Mouse (Mus musculus) regulatory T cell (primary cell): Measurements from ENCODE around the gene Rfwd3.
"Not testable (repeated sequence)": the region's sequence is repeated elsewhere in the genome, so short reads cannot be mapped to it uniquely, and the experiment has no call there.

Experiments
- in situ Hi-C: fragments of 300-600 bp; cut with MboI, MseI; formaldehyde crosslinking; loops from one replicate; pipeline ENCODE4 v1.15.1; 2025; ENCODE audit warnings: high pct_unique_total_duplicates

Rfwd3 gene

GRCm38 (mm10) chr8:111299821-111300568 lies at the start of gene Rfwd3:
TSS of gene Rfwd3 (minus strand) at chr8:111300222.
- in situ Hi-C loops = no loop called here

- in situ Hi-C loops = loop anchor here (10.0 kb wide), 1 partner anchor 282 kb away; no protein-coding TSS in a partner anchor
Measured at GRCm38 (mm10) chr8:111343225-111343624, 43.2 kb upstream of the Rfwd3 start.

GRCm38 (mm10) chr8:111340186-111340585 lies 40.2 kb upstream of the Rfwd3 start:
- in situ Hi-C loops = loop anchor here (10.0 kb wide), 1 partner anchor 285 kb away; no protein-coding TSS in a partner anchor

GRCm38 (mm10) chr8:111338370-111339208 lies 38.6 kb upstream of the Rfwd3 start:
- in situ Hi-C loops = no loop called here

- in situ Hi-C loops = no loop called here
Measured at GRCm38 (mm10) chr8:111337890-111338347, 37.9 kb upstream of the Rfwd3 start, which contains the start of gene Mlkl. TSS of gene Mlkl (minus strand) at chr8:111338177.

- in situ Hi-C loops = no loop called here
Measured at GRCm38 (mm10) chr8:111337311-111337889, 37.4 kb upstream of the Rfwd3 start.

- in situ Hi-C loops = no loop called here
Measured at GRCm38 (mm10) chr8:111336692-111337091, 36.7 kb upstream of the Rfwd3 start.

- in situ Hi-C loops = no loop called here
Measured at GRCm38 (mm10) chr8:111325222-111325790, 25.3 kb upstream of the Rfwd3 start.

GRCm38 (mm10) chr8:111314729-111315128 lies 14.7 kb upstream of the Rfwd3 start:
- in situ Hi-C loops = loop anchor here (10.0 kb wide), 1 partner anchor 320 kb away; the partner anchor contains the start of gene Ldhd

- in situ Hi-C loops = loop anchor here (10.0 kb wide), 1 partner anchor 321 kb away; the partner anchor contains the start of gene Ldhd
Measured at GRCm38 (mm10) chr8:111313961-111314360, 13.9 kb upstream of the Rfwd3 start.

GRCm38 (mm10) chr8:111312758-111313162 lies 12.7 kb upstream of the Rfwd3 start:
- in situ Hi-C loops = loop anchor here (10.0 kb wide), 1 partner anchor 322 kb away; the partner anchor contains the start of gene Ldhd

GRCm38 (mm10) chr8:111310006-111310405 lies 10.0 kb upstream of the Rfwd3 start:
- in situ Hi-C loops = loop anchor here (10.0 kb wide), 1 partner anchor 325 kb away; the partner anchor contains the start of gene Ldhd

GRCm38 (mm10) chr8:111305031-111305730 lies 5.2 kb upstream of the Rfwd3 start:
- in situ Hi-C loops = no loop called here

- in situ Hi-C loops = no loop called here
Measured at GRCm38 (mm10) chr8:111304359-111304758, 4.3 kb upstream of the Rfwd3 start.

GRCm38 (mm10) chr8:111303076-111303803 lies 3.2 kb upstream of the Rfwd3 start:
- in situ Hi-C loops = not testable (repeated sequence)

- in situ Hi-C loops = no loop called here
Measured at GRCm38 (mm10) chr8:111300597-111301546, 850 bp upstream of the Rfwd3 start.

GRCm38 (mm10) chr8:111299363-111299820 lies 630 bp downstream of the Rfwd3 start:
- in situ Hi-C loops = no loop called here

GRCm38 (mm10) chr8:111298011-111298410 lies 2.0 kb downstream of the Rfwd3 start:
- in situ Hi-C loops = no loop called here

- in situ Hi-C loops = no loop called here
Measured at GRCm38 (mm10) chr8:111291733-111292132, 8.3 kb downstream of the Rfwd3 start.
